Mouse (Mus musculus): ENCODE measurements around the gene Hus1.

- TF ChIP-seq CTCF (IDR thresholded peaks at IDR 0.05) (no peak), EP300 (IDR thresholded peaks at IDR 0.05) (no peak)
These were observed 20.5 kb upstream of the Hus1 start for GRCm38 (mm10) chr11:9031530-9031929.
